Mouse (Mus musculus): ENCODE measurements around the gene Smok2b.
"Not testable (repeated sequence)": the region's sequence is repeated elsewhere in the genome, so short reads cannot be mapped to it uniquely, and the experiment has no call there.

Smok2b gene

DNA sequence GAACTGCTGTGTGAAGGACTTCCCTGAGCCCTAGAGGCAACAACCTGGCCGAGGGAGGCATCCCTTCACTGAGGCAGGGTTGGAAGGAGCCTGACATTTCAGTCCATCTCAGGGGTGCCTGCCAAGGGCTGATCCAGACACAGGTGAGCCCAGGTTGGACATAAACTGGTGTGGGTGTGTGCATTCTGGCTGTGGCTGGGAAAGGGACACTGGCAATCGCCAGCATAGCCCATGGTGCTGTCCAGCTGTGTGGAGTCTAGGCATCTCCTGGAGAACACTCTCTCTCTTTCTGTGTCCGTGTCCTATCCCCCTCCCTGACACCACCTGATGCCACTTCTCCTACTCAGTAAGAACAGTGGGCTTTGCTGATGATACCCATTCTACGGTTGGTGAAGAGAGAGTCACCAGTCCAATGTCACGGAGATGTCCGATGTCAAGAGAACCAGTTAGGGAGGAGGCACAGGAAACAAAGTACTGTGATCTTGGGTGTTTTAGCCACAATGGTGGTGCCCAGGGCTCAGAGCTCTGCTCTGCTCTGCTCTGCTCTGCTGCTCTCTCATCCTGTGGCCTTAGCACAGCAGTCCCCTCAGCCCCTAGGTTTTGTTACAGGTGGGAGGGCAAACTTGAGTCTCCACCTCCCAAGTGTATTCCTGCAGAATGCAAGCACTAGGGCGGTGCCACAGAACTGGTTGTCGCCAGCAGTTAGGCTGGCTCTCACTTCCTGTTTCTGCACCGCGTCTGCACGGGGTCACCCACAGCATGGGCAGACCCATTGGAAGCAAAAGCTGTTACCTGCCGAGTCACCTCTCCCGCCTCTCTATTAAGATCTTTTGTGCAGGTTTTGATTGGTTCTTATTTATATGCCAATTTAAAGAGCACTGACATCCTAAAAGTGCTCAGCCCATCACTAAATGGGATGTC is 11.0 kb downstream of the Smok2b start:
- DNase-seq, result not testable (repeated sequence)

DNA sequence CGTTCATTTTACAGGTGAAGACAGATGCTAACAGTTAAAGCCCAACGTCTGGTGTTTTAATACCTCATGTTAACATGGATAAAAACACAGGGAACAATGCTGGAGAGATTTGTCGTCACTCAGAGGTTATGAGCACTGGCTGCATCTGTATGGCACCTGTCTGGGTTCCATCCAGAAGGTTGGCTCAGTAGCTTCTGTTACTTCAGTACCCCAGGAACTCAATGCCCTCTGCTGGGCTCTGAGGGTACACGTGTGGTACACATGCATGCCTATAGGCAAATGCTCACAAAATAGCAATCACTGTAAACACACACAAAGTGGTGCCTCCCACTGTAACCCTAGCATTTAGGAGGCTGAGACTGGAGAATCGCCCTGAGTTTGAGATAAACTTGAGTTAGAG is 24.7 kb downstream of the Smok2b start:
- not testable (repeated sequence) for DNase-seq

Data from kidney, postnatal 10 days (tissue).